Mouse (Mus musculus) midbrain, embryonic 10.5 days (tissue): ENCODE data around the gene Cfap73. TPM values are rescaled to one million over a fixed set of nuclear protein-coding genes. Genes with fewer than 3 reads are reported as not detected.

ENCODE experiments used
- DNase-seq: peaks from one replicate; pipeline ENCODE4 v3.0.0-alpha.2; 2017; ENCODE audit warnings: low spot score
- H3K27ac ChIP-seq: fragments of 300-500 bp; sonication (generic); replicated peaks from 2 replicates; pipeline ENCODE4 v1.5.1; 2016; ENCODE audit warnings: mild to moderate bottlenecking
- H3K27me3 ChIP-seq: fragments of 300-500 bp; sonication (generic); 2 replicates; pipeline ENCODE4 v1.6.1; 2016; ENCODE audit warnings: low read depth, mild to moderate bottlenecking; ENCODE audit not compliant: poor library complexity, severe bottlenecking
- H3K36me3 ChIP-seq: fragments of 300-500 bp; sonication (generic); 2 replicates; pipeline ENCODE4 v1.6.1; 2016; ENCODE audit warnings: mild to moderate bottlenecking, moderate library complexity
- H3K4me1 ChIP-seq: fragments of 300-500 bp; sonication (generic); 2 replicates; pipeline ENCODE4 v1.6.1; 2016
- H3K4me3 ChIP-seq: fragments of 300-500 bp; sonication (generic); 2 replicates; pipeline ENCODE4 v1.5.1; 2016; ENCODE audit warnings: mild to moderate bottlenecking, moderate library complexity
- H3K9me3 ChIP-seq: fragments of 300-500 bp; sonication (generic); replicated peaks from 2 replicates; pipeline ENCODE4 v1.6.1; 2016; ENCODE audit warnings: mild to moderate bottlenecking
- WGBS: fragments of 180-500 bp; shearing (Covaris S2); methylation state at CpG from one replicate; pipeline ENCODE4 v1.1.7; 2016; 5-methylcytosine and 5-hydroxymethylcytosine counted together
- polyA plus RNA-seq: library from polyadenylated mRNA; unstranded; fragments of >200 nt; fragmentation: Nextera tagmentation; extraction: Ambion mirVana; gene quantifications from 2 replicates; pipeline ENCODE4 v1.2.1, GENCODE M21; 2016

Gene Cfap73
- polyA plus RNA-seq, 1 experiment from 2014 or later, result not detected

GRCm38 (mm10) chr5:120586741-120587615 is 47.1 kb downstream of the Cfap73 start:
- Histone ChIP-seq H3K27me3 (peaks cover 18% of the 10 kb centered on the region), H3K36me3 (peaks cover 25% of the 10 kb centered on the region), H3K4me3 (peak overlapping the region; percentile 75), H3K9me3 (no peaks in the 10 kb centered on the region), H3K4me1 (peaks cover 45% of the 10 kb centered on the region), H3K27ac (peak overlapping the region; percentile 88)
- WGBS, result 12% methylated on average over 17 of the region's 17 CpGs
- DNase-seq, result no peak

- DNase-seq, result no peak
- Histone ChIP-seq H3K9me3 (no peaks in the 10 kb centered on the region), H3K27ac (peak overlapping the region; percentile 17; the same call in 1 of the 2 replicates), H3K4me3 (no peak overlapping the region), H3K27me3 (peaks cover 18% of the 10 kb centered on the region), H3K4me1 (peaks cover 51% of the 10 kb centered on the region), H3K36me3 (peaks cover 40% of the 10 kb centered on the region)
- 40% methylated on average over 15 of the region's 15 CpGs for WGBS
Measured at GRCm38 (mm10) chr5:120584968-120585367, 49.1 kb downstream of the Cfap73 start.

- peaks cover 60% of the 10 kb centered on the region for H3K4me1 ChIP-seq
- H3K27me3 ChIP-seq, result peaks cover 18% of the 10 kb centered on the region
- WGBS, result 90% methylated on average over 4 of the region's 4 CpGs
- H3K9me3 ChIP-seq, result no peaks in the 10 kb centered on the region
- no peak for DNase-seq
- no peak overlapping the region for H3K27ac ChIP-seq
- peaks cover 45% of the 10 kb centered on the region for H3K36me3 ChIP-seq
- no peak overlapping the region for H3K4me3 ChIP-seq
Measured at GRCm38 (mm10) chr5:120583511-120583910, 50.5 kb downstream of the Cfap73 start.

GRCm38 (mm10) chr5:120582002-120582401 is 52.0 kb downstream of the Cfap73 start:
- no peak overlapping the region for H3K27ac ChIP-seq
- H3K36me3 ChIP-seq, result peaks cover 45% of the 10 kb centered on the region
- peaks cover 10% of the 10 kb centered on the region; the same call in 1 of the 2 replicates for H3K27me3 ChIP-seq
- H3K4me3 ChIP-seq, result no peak overlapping the region
- H3K4me1 ChIP-seq, result peaks cover 52% of the 10 kb centered on the region
- H3K9me3 ChIP-seq, result no peaks in the 10 kb centered on the region
- no peak for DNase-seq
- WGBS, result 91% methylated on average over 9 of the region's 9 CpGs

- no peak for DNase-seq
Measured at GRCm38 (mm10) chr5:120579898-120580626, 54.0 kb downstream of the Cfap73 start.

GRCm38 (mm10) chr5:120579211-120579897 is 54.7 kb downstream of the Cfap73 start:
- H3K36me3 ChIP-seq, result peaks cover 39% of the 10 kb centered on the region
- H3K27ac ChIP-seq, result peak overlapping the region; percentile 64
- H3K9me3 ChIP-seq, result no peaks in the 10 kb centered on the region
- peaks cover 31% of the 10 kb centered on the region for H3K4me1 ChIP-seq
- DNase-seq, result no peak
- no peak overlapping the region for H3K4me3 ChIP-seq
- 76% methylated on average over 26 of the region's 26 CpGs for WGBS
- H3K27me3 ChIP-seq, result no peaks in the 10 kb centered on the region

More at GRCm38 (mm10) chr5:120579898-120580626, 54.0 kb downstream of the Cfap73 start:
- no peak overlapping the region for H3K4me3 ChIP-seq
- H3K9me3 ChIP-seq, result no peaks in the 10 kb centered on the region
- 90% methylated on average over 26 of the region's 26 CpGs for WGBS
- H3K36me3 ChIP-seq, result peaks cover 45% of the 10 kb centered on the region
- no peaks in the 10 kb centered on the region for H3K27me3 ChIP-seq
- peaks cover 38% of the 10 kb centered on the region for H3K4me1 ChIP-seq
- peak overlapping the region; percentile 64; the same call in 1 of the 2 replicates for H3K27ac ChIP-seq

GRCm38 (mm10) chr5:120578504-120579081 is 55.4 kb downstream of the Cfap73 start:
- peaks cover 32% of the 10 kb centered on the region for H3K36me3 ChIP-seq
- DNase-seq, result no peak
- WGBS, result 71% methylated on average over 12 of the region's 12 CpGs
- no peak overlapping the region for H3K4me3 ChIP-seq
- H3K27me3 ChIP-seq, result no peaks in the 10 kb centered on the region
- H3K9me3 ChIP-seq, result no peaks in the 10 kb centered on the region
- H3K4me1 ChIP-seq, result peaks cover 29% of the 10 kb centered on the region
- peak overlapping the region; percentile 64 for H3K27ac ChIP-seq

Other genes starting within 250 kb of the Cfap73 start
- 23.5 and 30.5 TPM in 2 replicates for gene Lhx5, start 202.5 kb downstream of the Cfap73 start, polyA plus RNA-seq
- 5.5 and 6.2 TPM in 2 replicates for gene Sdsl, start 161.4 kb downstream of the Cfap73 start, polyA plus RNA-seq
- not detected in 2 replicates for gene Sds, start 157.7 kb downstream of the Cfap73 start, polyA plus RNA-seq
- 35.6 and 37.0 TPM in 2 replicates for gene Plbd2, start 130.6 kb downstream of the Cfap73 start, polyA plus RNA-seq
- gene Slc8b1, start 123.1 kb downstream of the Cfap73 start, polyA plus RNA-seq, result 3.9 and 4.6 TPM in 2 replicates
- 10.3 and 11.1 TPM in 2 replicates for gene Tpcn1, start 45.6 kb downstream of the Cfap73 start, polyA plus RNA-seq
- gene Iqcd, start 45.2 kb downstream of the Cfap73 start, polyA plus RNA-seq, result 0.95 and 0.98 TPM in 2 replicates
- gene Rita1, start 21.6 kb downstream of the Cfap73 start, polyA plus RNA-seq, result 16.0 and 16.2 TPM in 2 replicates
- gene Ddx54, start 21.5 kb downstream of the Cfap73 start, polyA plus RNA-seq, result 59.4 and 59.7 TPM in 2 replicates
- 0.10 and 0.21 TPM in 2 replicates for gene Rasal1, start 14.6 kb upstream of the Cfap73 start, polyA plus RNA-seq
- 2.2 and 4.8 TPM in 2 replicates for gene Dtx1, start 77.7 kb upstream of the Cfap73 start, polyA plus RNA-seq
- 0.09 TPM in 1 of 2 replicates, not detected in the other for gene Oas2, start 115.6 kb upstream of the Cfap73 start, polyA plus RNA-seq
- gene Oas3, start 143.4 kb upstream of the Cfap73 start, polyA plus RNA-seq, result 0.02 and 0.10 TPM in 2 replicates
- 0.11 TPM in 1 of 2 replicates, not detected in the other for gene Oas1e, start 161.3 kb upstream of the Cfap73 start, polyA plus RNA-seq
- 0.16 and 0.26 TPM in 2 replicates for gene Oas1c, start 178.3 kb upstream of the Cfap73 start, polyA plus RNA-seq
- gene Oas1f, start 213.1 kb upstream of the Cfap73 start, polyA plus RNA-seq, result not detected in 2 replicates
- gene Oas1h, start 227.2 kb upstream of the Cfap73 start, polyA plus RNA-seq, result not detected in 2 replicates